Mouse (Mus musculus): ENCODE data around the gene Vrtn.

Gene Vrtn

DNA sequence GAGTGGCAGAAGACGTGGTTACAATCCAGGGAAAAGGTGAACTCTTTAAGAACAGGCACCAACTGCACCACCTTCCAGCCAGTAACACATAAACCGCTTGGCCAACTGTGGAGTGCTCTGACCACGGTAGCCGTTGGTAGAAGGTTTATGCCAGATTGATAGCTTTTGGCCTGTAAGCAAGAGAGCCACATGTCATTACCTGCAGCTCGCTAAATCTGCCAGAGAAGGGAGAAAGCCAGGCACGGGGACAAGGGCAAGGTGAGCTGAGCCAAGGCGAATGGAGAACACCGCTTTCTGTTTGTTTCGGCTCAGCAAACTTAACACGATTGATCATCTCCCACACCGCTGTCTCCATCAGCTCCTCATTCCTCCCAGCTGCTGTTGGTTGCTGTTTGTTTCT lies 48.2 kb downstream of the Vrtn start:
- DNase-seq: no peak

DNA sequence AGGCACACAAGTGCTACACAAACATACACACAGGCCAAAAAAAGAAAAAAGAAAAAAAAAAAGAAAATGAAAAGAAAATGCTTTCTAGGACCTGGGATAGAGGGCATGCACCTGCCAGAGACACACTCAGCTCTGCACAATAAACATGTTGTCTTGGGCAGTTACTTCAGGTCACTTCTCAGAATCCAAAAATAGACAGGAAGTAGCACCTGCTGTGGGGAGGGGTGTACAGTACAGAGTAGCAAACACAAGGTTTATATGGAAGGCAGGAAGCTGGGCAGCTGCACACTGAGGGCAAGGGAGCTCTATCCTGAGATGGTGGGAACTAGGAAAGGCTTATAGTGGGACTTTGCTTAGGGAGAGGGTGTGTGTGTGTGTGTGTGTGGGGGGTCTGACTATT lies 50.5 kb downstream of the Vrtn start:
- no peak for DNase-seq

- DNase-seq: no peak
These were observed 51.3 kb downstream of the Vrtn start for GRCm38 (mm10) chr12:84692141-84692540.

DNA sequence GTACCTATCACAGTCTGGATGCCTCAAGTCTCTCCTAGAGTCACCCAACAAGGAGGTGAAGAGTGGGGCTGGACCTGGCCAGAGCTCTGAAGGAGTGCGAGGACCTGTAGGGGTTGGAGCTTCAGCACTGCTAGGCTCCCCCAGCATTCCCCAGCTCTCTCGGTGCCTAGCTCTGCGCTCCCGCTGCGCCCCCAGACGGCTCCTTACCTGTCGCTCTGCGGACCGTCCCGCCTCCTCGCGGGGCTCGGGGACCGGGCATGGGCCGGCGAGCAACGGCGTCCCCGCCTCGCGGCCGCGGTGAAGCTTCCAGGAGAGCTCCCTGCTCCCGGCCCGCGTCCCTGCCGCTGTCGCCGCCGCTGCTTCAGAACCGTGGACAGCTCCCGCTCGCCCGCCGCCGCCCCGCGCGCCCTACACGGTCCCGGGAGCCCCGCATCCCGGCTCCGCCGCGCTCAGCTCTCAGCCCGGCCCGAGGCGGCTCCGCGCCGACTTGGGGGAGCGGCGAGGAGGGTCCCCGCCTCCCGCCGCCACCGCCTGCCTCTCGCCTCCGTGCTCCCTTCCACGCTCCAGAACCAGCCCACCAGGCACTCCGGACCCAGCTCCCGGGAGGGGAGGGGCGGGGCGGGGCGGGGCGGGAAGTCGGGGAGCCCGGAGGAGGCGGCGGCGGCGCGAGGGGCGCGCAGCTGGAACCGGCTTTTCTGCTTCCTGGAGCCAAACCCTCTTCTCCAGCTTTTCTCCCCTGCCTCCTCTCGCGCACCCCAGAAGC lies 57.7 kb downstream of the Vrtn start, which contains the start of gene Syndig1l:
Gene Syndig1l (minus strand): TSS at position 513 of the 763 bp plus-strand sequence.
- peak; percentile 75 for DNase-seq
